Mouse (Mus musculus): ENCODE results near the gene Urm1.
"Not testable (repeated sequence)": the region's sequence is repeated elsewhere in the genome, so short reads cannot be mapped to it uniquely, and the experiment has no call there.

Gene Urm1

GRCm38 (mm10) chr2:29820025-29820817, at the start of gene Urm1:
Gene Urm1 (plus strand): TSS chr2:29820075.
- peak; percentile 59 to 63 for DNase-seq

- DNase-seq, result no peak
Observed at GRCm38 (mm10) chr2:29770162-29770561, 49.7 kb upstream of the Urm1 start.

GRCm38 (mm10) chr2:29771611-29772461, 48.0 kb upstream of the Urm1 start:
- DNase-seq, result no peak

DNA sequence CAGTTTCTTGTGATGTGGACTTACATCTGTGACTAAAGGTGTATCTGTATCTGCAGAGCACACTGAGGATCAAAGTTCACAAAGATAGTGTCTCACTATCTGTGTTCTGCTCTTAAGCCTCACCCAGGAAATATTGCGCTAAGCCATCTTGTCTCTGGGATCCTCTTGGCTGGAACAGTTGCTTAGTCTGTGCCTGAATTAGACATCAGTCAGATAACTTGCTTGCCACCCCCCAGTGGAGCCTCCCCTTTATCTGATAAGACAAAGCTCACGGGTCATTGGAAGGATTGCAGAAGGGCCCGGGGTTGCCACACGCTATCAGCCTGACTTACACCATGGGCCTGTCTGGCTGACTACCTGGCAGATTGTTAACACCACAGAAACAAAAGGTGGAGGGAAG, 46.6 kb upstream of the Urm1 start:
- no peak for DNase-seq

GRCm38 (mm10) chr2:29781256-29781655, 38.6 kb upstream of the Urm1 start:
- not testable (repeated sequence) for DNase-seq

GRCm38 (mm10) chr2:29784290-29784689, 35.6 kb upstream of the Urm1 start:
- DNase-seq, result no peak

DNA sequence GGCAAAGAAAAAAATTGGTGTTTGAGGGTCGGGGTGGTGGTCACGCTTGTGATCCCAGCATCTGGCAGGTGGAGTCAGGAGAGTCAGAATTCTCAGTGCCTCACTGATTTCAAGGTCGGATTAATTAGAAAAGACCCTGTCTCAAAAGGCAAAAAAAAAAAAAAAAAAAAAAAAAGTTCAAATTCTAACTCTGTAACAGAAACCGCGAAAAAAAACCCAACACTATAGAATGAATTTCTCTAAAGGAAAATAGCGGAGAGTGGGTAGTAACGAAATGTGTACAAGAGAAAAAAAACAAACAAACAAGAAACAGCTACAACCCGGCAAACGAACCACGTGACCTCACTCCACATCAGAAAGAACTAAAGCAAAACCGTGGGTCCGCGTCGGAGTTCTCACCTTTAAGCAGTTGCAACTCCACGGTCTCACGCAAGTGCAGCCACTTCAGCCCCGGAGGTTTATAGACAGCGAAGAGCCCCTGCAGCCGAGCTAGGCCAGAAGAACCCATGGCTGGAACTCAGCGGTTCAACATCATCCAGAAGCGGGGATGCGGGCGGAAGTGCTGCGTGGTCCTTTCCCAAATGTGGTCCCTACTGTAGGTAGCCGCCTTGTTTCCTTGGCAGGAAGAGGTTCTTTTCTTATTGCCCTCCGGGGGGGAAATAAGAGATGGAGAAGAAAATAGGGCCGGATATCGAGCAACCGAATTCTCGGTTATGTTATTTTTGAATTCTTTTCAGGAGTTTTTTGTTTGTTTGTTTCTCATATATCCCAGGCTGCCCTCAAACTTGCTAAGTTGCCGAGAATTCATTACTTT, 32.6 kb upstream of the Urm1 start, which contains the start of gene Coq4:
TSS of gene Coq4 (plus strand) at position 390 of the 814 bp plus-strand sequence.
- peak; percentile 89 to 93 for DNase-seq

DNA sequence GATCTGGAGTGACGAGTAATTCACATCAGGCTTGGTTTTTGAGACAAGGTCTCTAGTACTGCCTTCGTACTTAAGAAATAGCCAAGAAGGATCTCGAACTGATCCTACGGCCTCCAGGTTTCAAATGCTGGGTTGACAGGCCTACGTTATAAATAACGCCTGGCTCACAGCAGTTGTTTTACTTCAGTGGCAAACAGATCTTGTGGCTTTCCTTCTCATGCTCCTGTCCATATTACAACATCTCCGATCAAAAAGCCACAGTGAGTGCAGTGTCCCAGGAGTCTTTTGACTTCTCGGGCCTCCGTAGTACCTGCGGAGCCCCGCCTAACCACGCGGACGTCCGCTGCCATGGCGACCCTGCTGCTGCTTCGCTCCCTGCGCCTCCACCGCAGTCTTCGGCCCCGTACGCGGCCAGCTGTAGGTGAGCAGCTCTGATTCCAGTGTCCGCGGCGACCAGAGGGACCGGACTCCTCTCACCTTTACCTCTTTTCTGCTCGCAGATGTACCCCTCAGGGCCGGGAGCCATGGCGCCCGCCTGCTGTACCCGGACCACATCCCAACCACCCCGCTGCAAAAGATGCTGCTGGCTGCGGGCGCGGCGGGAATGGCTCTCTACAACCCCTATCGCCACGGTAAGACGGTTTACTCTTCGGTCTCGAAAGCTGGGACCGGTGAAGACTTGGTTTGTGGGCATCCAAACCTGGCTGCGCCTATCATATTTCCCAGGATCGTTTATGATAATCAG, 31.8 kb upstream of the Urm1 start, which contains the start of gene Trub2:
TSS of gene Trub2 (minus strand) at position 566 of the 745 bp plus-strand sequence.
- peak; percentile 87 to 88 for DNase-seq

GRCm38 (mm10) chr2:29792772-29793487, 26.9 kb upstream of the Urm1 start:
- DNase-seq, result no peak

GRCm38 (mm10) chr2:29802075-29802826, 17.6 kb upstream of the Urm1 start, which contains the start of gene Slc27a4:
Gene Slc27a4 (plus strand): TSS chr2:29802634.
- peak; percentile 97 for DNase-seq

GRCm38 (mm10) chr2:29802827-29803201, 17.1 kb upstream of the Urm1 start:
- DNase-seq, result no peak

DNA sequence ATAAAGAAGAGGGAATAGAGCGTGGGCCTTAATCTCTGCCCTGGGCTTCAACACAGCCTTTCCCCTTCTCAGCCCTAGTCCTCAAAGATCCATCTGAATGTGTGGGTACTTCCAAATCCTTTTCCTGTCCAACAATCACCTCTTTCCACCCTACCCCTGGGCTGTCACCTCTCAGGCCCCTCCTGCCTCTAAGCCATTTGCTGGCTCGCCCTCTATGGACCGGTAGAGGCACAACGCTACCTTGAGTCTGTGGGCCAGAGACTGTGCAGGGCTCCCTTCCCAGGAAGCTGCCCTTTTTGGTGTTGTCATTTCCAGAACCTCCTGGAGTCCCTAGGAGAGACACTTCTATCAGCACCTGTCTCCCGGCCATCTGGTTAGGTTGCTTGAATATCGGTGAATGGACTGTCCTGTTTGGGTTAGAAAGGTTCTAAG, 16.5 kb upstream of the Urm1 start:
- peak; percentile 46 to 47 for DNase-seq

- DNase-seq, result no peak
Observed at GRCm38 (mm10) chr2:29815678-29816371, 4.0 kb upstream of the Urm1 start.

DNA sequence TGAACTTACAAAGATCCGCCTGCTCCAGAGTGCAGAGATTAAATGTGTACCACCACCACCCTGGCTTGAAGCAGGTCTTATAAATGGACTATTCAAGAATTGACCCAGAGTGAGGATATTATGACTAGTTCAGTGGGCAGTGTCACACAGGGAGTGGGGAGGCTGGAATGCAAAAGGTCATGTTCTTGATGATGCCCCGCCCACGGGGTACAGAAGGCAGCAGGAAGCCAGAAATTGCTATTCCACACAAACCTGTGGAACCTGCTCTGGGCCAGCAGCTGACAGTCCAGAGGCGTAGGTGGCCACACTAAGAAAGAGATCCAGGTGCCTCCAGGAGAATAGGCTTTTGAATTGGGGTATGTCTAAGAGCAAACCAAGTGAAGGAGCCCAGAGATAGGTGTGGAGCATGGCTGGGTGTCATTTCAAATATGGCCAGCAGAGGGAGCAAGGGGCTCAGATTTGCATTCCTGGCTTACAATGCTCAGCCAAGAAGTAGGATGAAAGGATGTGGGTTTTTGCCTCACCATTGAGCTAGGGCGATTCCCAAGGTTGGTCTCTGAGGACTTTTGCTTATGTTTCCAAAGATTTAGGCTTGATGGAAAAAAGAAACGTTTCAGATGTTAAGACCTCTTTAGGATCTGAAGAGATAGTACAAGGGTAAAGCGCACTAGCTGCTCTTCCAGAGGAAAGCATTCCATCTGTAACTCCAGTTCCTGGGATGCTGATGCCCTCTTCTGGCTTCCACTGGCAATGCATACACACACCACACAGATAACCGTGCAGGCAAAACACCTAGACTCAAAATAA, 2.2 kb upstream of the Urm1 start:
- DNase-seq, result peak; percentile 88 to 94

- no peak for DNase-seq
Observed at GRCm38 (mm10) chr2:29819363-29819762, 512 bp upstream of the Urm1 start.

- no peak for DNase-seq
Observed at GRCm38 (mm10) chr2:29826318-29826925, 6.5 kb downstream of the Urm1 start.

DNA sequence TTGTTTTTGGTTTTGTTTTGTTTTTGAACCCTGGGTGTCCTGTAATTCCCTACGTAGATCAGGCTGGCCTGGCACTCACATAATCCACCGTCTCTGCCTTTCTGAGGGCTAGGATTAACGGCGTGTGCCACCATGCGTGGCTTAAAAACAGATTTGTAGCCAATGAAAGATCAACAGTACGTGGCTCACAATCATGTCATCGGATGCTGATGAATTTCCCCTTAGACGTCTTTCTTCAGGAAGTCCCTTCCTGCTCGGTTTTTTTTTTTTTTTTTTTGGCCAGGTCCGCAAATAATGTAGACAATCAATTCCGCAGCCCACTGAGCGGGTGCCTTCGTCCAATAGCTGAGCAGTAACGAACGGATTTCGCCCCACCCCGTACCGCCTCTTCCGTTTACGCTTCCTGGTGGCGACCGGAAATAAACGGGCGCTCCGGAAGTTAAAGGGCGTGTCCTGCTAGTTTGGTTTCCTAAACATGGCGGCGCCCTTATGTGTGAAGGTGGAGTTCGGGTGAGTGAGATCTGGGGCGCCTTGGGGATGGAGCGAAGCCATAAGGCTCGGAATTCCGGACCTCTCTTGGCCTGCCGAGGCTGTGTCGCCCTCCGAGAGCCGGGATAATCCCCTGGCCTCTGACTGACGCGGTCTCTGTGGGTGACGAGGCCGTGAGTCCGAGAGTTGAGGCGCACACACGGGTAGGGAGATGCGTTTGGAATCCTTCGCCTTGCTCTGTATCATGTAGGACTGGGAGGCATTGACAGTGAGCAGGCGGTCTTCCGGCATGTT, 7.2 kb downstream of the Urm1 start:
- DNase-seq, result peak; percentile 95

DNA sequence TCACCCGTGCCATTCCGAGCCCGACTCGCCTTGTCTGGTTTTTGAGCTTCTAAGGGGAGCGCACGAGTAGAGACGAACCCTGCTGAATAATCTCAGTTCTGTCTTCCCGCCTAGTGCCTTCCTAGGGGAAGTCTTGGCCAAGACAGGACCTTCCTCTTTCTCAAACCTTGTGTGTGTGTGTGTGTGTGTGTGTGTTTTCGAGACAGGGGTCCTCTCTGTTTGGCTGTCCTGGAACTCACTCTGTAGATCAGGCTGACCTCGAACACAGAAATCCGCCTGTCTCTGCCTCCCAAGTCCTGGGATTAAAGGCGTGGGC, 7.8 kb downstream of the Urm1 start:
- no peak for DNase-seq

All from cerebellum, postnatal 36 days (tissue).